18 mouse cellular contexts compared by ENCODE assay signal in the genomic region with DNA sequence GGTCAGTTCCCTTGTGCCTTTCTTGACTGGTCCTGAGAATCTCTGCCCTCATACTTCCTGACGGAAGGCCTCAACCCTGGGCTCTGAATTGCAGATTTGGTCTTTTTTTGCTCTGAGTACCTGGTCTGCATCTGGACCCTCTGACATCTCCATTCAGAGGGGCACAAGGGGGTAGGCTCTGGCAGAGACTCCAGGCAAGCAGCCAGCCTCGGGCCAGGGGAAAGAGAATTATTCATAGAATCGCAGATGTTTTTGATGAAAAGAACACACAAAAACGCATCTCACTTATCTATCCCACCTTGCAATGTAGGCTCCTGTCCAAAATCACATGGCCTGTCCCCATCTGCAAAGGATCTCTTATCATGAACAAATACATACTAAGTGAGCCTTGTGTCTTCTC.
"Had no signal": no experiment of that assay in that cellular context is flagged by ENCODE, and none has a peak within 500 bp of the region (broad histone marks: within the 10 kb centered on the region; RNA-seq: fewer than 3 reads in every experiment).

No protein-coding gene starts in this region.

- H3K27ac ChIP-seq: liver, embryonic 12.5 days; liver, embryonic 14.5 days; midbrain, embryonic 13.5 days; neural tube, embryonic 12.5 days had no signal

- H3K4me2 ChIP-seq: liver, embryonic 12.5 days; lung, embryonic 14.5 days; midbrain, embryonic 11.5 days; midbrain, embryonic 13.5 days; neural tube, embryonic 12.5 days had no signal

- H3K4me1 ChIP-seq: liver, embryonic 12.5 days; neural tube, embryonic 12.5 days had no signal

- H3K9ac ChIP-seq: liver, embryonic 12.5 days; liver, embryonic 14.5 days; lung, embryonic 14.5 days; midbrain, embryonic 13.5 days; neural tube, embryonic 12.5 days had no signal

- H3K27me3 ChIP-seq: liver, embryonic 12.5 days; midbrain, embryonic 13.5 days; neural tube, embryonic 12.5 days had no signal

- DNase-seq: lung, adult 18-20 months; lung, embryonic 14.5 days; lung, postnatal 10 days; lung, postnatal 4 days; retina, postnatal 1 day; right cerebral cortex, adult 18-20 months; right cerebral cortex, postnatal 25 days; right cerebral cortex, postnatal 4 days; spleen, adult 18-20 months; thymus, adult 18-20 months; thymus, postnatal 14 days; thymus, postnatal 36 days had no signal

- H3K36me3 ChIP-seq: liver, embryonic 12.5 days; midbrain, embryonic 13.5 days; neural tube, embryonic 12.5 days had no signal

- H3K9me3 ChIP-seq: midbrain, embryonic 13.5 days; neural tube, embryonic 12.5 days had no signal

- H3K4me3 ChIP-seq: liver, embryonic 12.5 days; midbrain, embryonic 13.5 days; myocyte; neural tube, embryonic 12.5 days had no signal

- ATAC-seq: liver, embryonic 12.5 days; midbrain, embryonic 13.5 days had no signal
